Mouse (Mus musculus) B cell, adult 62 days (primary cell): ENCODE measurements around the gene Klra10. TPM values are rescaled to one million over a fixed set of nuclear protein-coding genes. Genes with fewer than 3 reads are reported as not detected.

Experiments
- total RNA-seq: library from RNA; stranded (reverse); gene quantifications from 4 replicates; pipeline ENCODE4 v1.2.4, GENCODE M21; 2023

Klra10 gene
- total RNA-seq = not detected in 4 replicates

DNA sequence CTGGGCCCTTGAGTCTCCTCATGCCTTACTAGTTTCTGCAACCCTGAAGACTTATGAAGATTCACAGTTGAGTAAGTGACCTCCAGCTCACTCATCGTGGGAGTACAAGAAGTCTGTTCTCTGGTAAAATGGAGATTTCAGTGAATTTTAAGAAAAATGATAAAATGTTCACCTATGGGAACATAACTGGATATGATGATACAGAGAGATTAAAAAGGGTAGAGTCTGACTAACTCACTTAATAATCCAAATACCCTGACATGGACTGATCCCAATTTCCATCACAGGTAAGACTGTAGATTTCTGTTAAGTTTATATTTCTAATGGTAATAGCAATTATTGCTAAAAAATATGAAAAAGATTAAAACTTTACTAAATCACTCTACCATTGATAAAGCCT is at the start of gene Klra10:
Gene Klra10 (minus strand): TSS at position 101 of the 400 bp plus-strand sequence.

GRCm38 (mm10) chr6:130233222-130233621 is 48.5 kb downstream of the Klra10 start, which contains the start of gene Klra7:
Klra7 (minus strand) TSS chr6:130233322.

Other genes starting within 250 kb of the Klra10 start
- gene Klra4, start 214.7 kb downstream of the Klra10 start, total RNA-seq = not detected in 4 replicates
- gene Klra8, start 152.0 kb downstream of the Klra10 start, total RNA-seq = 0.63 to 0.66 TPM in 2 of 4 replicates, not detected in the others
- gene Klra9, start 88.8 kb downstream of the Klra10 start, total RNA-seq = 0.54 TPM in 1 of 4 replicates, not detected in the others
- 0.53 TPM in 1 of 4 replicates, not detected in the others for gene Klra7, start 48.6 kb downstream of the Klra10 start, total RNA-seq
- 0.48 to 0.97 TPM (median 0.75 TPM) in 4 replicates for gene Klra3, start 55.6 kb upstream of the Klra10 start, total RNA-seq
- 1.6 to 2.4 TPM (median 2.1 TPM) in 4 replicates for gene Klra1, start 104.9 kb upstream of the Klra10 start, total RNA-seq